Mouse (Mus musculus): Measurements from ENCODE around the gene Gm42906. TPM values are rescaled to one million over a fixed set of nuclear protein-coding genes. Genes with fewer than 3 reads are reported as not detected.

Gm42906 gene
- total RNA-seq, 2 experiments from 2014 or later, result 2.4 TPM; not detected in 1

DNA sequence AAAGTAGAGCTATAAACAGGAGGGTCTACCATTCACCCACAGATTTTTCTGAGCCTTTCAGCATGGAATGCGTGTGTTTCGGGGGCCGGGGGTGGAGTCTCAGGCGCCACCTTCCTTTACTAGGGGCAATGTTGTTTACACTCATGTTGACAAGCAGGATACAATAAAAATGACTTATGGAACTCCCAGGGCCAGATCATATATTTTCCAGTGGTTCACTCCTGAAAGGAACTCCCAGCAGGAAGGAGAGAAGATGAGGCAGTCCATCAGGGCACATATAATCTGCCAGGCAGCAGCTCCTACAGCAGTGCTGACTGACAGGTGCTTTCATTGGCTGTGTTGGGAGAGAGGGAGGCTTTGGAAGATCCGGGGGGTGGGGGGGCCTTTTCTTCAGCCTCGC, 260.3 kb downstream of the Gm42906 start:
- intact Hi-C loops (cut with DNase I), result no loop called here
- DNase-seq, result no peak

GRCm38 (mm10) chr5:151166266-151166665, 261.7 kb downstream of the Gm42906 start:
- intact Hi-C loops (cut with DNase I), result no loop called here
- peak; percentile 68 to 81 for DNase-seq

- intact Hi-C loops (cut with DNase I), result no loop called here
- no peak for DNase-seq
Observed at GRCm38 (mm10) chr5:151165381-151166016, 262.5 kb downstream of the Gm42906 start.

- intact Hi-C loops (cut with DNase I), result no loop called here
Observed at GRCm38 (mm10) chr5:151164815-151165214, 263.1 kb downstream of the Gm42906 start.

GRCm38 (mm10) chr5:151162642-151163041, 265.3 kb downstream of the Gm42906 start:
- intact Hi-C loops (cut with DNase I), result no loop called here
- no peak for DNase-seq

More at GRCm38 (mm10) chr5:151164815-151165214, 263.1 kb downstream of the Gm42906 start:
- no peak for DNase-seq

DNA sequence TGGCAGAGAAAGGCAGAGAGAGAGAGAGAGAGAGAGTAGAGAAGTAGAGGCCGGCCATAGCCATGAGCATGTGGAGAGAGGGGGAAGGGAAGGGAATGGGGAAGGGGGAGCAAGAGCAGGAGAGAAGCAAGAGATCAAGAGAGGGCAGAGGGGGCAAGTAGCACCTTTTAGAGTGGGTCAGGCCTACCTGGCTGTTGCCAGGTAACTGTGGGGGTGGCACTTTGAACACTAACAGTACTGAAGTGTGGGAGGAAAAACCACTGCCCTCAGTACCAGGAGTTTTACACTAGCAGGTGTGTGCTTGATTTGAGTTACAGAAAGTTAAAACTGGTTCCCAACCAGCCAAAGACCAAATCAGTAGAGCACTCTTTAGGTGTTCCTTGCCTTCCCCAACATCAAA, 272.7 kb downstream of the Gm42906 start:
- intact Hi-C loops (cut with DNase I), result no loop called here
- no peak for DNase-seq

- peak; percentile 57 to 67 for DNase-seq
- intact Hi-C loops (cut with DNase I), result no loop called here
Observed at GRCm38 (mm10) chr5:151154780-151155179, 273.2 kb downstream of the Gm42906 start.

GRCm38 (mm10) chr5:151154030-151154429, 273.9 kb downstream of the Gm42906 start:
- DNase-seq, result no peak
- intact Hi-C loops (cut with DNase I), result no loop called here

GRCm38 (mm10) chr5:151151549-151151948, 276.4 kb downstream of the Gm42906 start:
- intact Hi-C loops (cut with DNase I), result no loop called here
- no peak for DNase-seq

- intact Hi-C loops (cut with DNase I), result no loop called here
- DNase-seq, result no peak
Observed at GRCm38 (mm10) chr5:151149509-151149908, 278.5 kb downstream of the Gm42906 start.

DNA sequence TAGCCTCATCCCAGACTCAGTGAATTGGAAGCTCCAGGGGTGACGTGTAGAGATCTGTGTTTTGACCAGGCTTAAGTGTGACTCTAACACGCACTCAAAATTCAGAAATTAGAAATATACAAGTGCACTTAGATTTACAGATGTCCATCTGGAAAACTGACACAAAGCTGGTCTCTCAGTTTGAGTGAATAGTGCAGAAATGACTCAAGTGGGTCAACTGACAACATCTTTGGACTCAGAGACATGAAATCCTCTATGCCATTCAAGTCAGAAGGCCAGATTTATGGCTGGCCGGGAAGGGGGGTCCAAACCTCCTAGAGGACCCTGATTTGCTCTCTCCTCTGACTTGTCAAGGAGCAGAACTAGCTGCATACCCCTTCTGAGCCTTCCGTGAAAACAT, 279.9 kb downstream of the Gm42906 start:
- DNase-seq, result no peak
- intact Hi-C loops (cut with DNase I), result no loop called here

DNA sequence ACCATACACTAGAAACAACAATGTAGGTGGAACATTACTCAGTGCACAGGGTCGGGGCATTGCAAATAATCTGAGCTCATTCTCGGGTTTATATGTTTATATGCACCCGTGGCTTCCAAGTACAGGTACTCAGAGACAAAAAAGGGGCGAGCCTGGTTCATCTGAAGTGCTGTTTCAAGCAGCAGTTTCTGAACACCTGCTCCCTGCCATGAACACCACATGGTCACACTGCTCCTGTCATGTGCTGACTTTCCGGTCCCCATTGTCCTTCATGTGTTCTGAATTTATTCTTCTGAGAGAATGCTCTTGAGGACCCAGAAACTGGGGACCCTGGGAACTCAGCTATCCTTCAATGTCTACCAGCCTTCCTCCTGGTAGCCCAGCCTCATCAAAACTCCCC, 282.2 kb downstream of the Gm42906 start:
- intact Hi-C loops (cut with DNase I), result no loop called here
- DNase-seq, result no peak

- intact Hi-C loops (cut with DNase I), result loop anchor here (2.0 to 5.0 kb wide), 3 partner anchors 45 to 225 kb away; no protein-coding TSS in a partner anchor
- DNase-seq, result no peak
Observed at GRCm38 (mm10) chr5:151143955-151144354, 284.0 kb downstream of the Gm42906 start.

GRCm38 (mm10) chr5:151142671-151143601, 285.0 kb downstream of the Gm42906 start:
- intact Hi-C loops (cut with DNase I), result loop anchor here (2.0 to 5.0 kb wide), 3 partner anchors 46 to 226 kb away; no protein-coding TSS in a partner anchor
- DNase-seq, result peak; percentile 40 to 41

DNA sequence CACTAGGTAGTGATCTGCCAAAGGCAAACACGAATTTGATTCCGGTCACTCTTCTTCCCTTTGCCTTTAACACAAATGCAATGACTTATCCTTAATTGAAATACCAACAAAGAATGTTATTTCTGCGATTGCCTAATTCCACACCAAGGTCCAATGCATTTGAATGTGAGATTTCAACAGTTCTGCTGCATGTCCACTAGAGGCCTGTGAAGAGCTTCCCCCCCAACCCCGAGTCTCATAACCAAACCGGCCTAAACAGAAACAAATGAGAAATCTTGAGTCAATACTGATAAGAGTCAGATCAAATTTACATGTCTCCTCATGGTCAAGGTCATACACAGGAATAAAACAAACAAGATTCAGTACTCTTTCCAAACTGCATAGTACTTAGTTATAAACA, 285.7 kb downstream of the Gm42906 start:
- intact Hi-C loops (cut with DNase I), result loop anchor here (2.0 to 5.0 kb wide), 3 partner anchors 47 to 227 kb away; no protein-coding TSS in a partner anchor
- DNase-seq, result peak in 1 of 2 experiments; percentile 49

DNA sequence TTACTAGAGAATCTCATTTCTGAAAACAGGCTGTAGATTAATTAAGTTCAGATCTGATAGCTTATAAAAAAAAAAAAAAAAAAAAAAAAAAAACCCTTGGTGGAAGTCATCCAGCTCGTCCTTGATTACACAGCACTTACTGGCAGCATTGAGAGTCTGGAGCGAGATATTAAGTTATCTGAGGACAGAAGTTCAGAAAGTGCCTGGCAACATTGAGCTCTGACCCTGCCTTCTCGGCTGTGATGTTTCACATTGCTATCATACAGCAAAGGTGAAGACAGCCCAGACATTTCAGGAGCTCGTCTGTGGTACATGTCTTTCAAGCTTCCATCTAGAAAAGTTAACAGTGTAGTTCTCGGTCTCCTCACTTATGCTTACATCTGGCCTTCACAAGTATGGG, 290.1 kb downstream of the Gm42906 start:
- intact Hi-C loops (cut with DNase I), result no loop called here
- no peak for DNase-seq

GRCm38 (mm10) chr5:151137311-151137710, 290.7 kb downstream of the Gm42906 start:
- intact Hi-C loops (cut with DNase I), result no loop called here
- no peak for DNase-seq

- DNase-seq, result no peak
- intact Hi-C loops (cut with DNase I), result no loop called here
Observed at GRCm38 (mm10) chr5:151135965-151136364, 292.0 kb downstream of the Gm42906 start.

- intact Hi-C loops (cut with DNase I), result no loop called here
- no peak for DNase-seq
Observed at GRCm38 (mm10) chr5:151135078-151135826, 292.7 kb downstream of the Gm42906 start.

GRCm38 (mm10) chr5:151134202-151134601, 293.8 kb downstream of the Gm42906 start:
- no peak for DNase-seq
- intact Hi-C loops (cut with DNase I), result loop anchor here (5.0 kb wide), 1 partner anchor 77 kb away; no protein-coding TSS in a partner anchor
